Mouse (Mus musculus) heart, embryonic 12.5 days (tissue): ENCODE measurements at regions not wholly inside any gene's neighbourhood (a gene's known extent, or its start where the extent isn't known, plus 50 kb on each side); places are given as distances from the start of the nearest gene placed in this dataset.

Source experiments
- ATAC-seq: fragments of 200-750 bp; cut with Nextera tagmentation; 2 replicates; pipeline ENCODE4 v1.8.0; 2017; ENCODE audit warnings: moderate TSS enrichment, moderate library complexity; ENCODE audit not compliant: insufficient number of reproducible peaks, low FRiP score
- H3K27ac ChIP-seq: fragments of 300-500 bp; sonication (generic); 2 replicates; pipeline ENCODE4 v1.5.1; 2016; ENCODE audit warnings: mild to moderate bottlenecking, moderate library complexity; ENCODE audit not compliant: poor library complexity, severe bottlenecking
- H3K27me3 ChIP-seq: fragments of 300-500 bp; sonication (generic); replicated peaks from 2 replicates; pipeline ENCODE4 v1.6.1; 2016; ENCODE audit warnings: mild to moderate bottlenecking, moderate library complexity
- H3K36me3 ChIP-seq: fragments of 300-500 bp; sonication (generic); 2 replicates; pipeline ENCODE4 v1.6.1; 2016; ENCODE audit warnings: mild to moderate bottlenecking, moderate library complexity
- H3K4me1 ChIP-seq: fragments of 300-500 bp; sonication (generic); replicated peaks from 2 replicates; pipeline ENCODE4 v1.6.1; 2016; ENCODE audit warnings: mild to moderate bottlenecking
- H3K4me2 ChIP-seq: fragments of 300-500 bp; sonication (generic); 2 replicates; pipeline ENCODE4 v1.6.1; 2016; ENCODE audit warnings: mild to moderate bottlenecking, moderate library complexity
- H3K4me3 ChIP-seq: fragments of 300-500 bp; sonication (generic); 2 replicates; pipeline ENCODE4 v1.5.1; 2016; ENCODE audit warnings: mild to moderate bottlenecking
- H3K9ac ChIP-seq: fragments of 300-500 bp; sonication (generic); 2 replicates; pipeline ENCODE4 v1.6.1; 2016; ENCODE audit warnings: mild to moderate bottlenecking, moderate library complexity
- H3K9me3 ChIP-seq: fragments of 300-500 bp; sonication (generic); replicated peaks from 2 replicates; pipeline ENCODE4 v1.6.1; 2016; ENCODE audit warnings: mild to moderate bottlenecking, moderate library complexity
- WGBS: fragments of 180-500 bp; shearing (Covaris S2); methylation state at CpG from one replicate; pipeline ENCODE4 v1.1.7; 2016; 5-methylcytosine and 5-hydroxymethylcytosine counted together

DNA sequence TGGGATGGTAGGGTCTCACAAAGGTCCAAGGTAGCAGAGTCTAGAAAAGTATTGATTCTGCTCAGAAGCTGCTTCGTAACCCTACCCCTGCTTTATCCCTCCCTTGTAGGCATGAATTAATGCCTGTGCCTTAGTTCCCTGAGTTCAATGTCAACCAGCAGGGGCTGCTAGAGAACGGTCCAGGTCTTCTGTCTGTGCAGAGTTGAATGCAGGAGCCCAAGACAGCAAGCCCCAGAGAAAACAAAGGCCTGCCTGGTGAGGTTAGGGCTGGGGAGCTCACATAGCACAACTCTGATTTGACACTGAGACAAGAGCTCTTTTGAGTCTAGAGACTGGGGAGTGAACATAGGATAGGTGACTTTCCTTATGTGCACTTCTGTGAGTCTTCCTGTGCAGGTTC, 56.6 kb downstream of the Olig3 start:
- Histone ChIP-seq H3K4me1 (no peaks in the 10 kb centered on the region), H3K36me3 (no peaks in the 10 kb centered on the region), H3K9me3 (no peaks in the 10 kb centered on the region), H3K27ac (no peak overlapping the region), H3K4me3 (no peak overlapping the region), H3K4me2 (no peak overlapping the region), H3K27me3 (no peaks in the 10 kb centered on the region), H3K9ac (no peak overlapping the region)
- 45% methylated on average over 2 of the region's 2 CpGs for WGBS
- ATAC-seq, result no peak

GRCm38 (mm10) chr10:19413935-19414334, 57.6 kb downstream of the Olig3 start:
- Histone ChIP-seq H3K36me3 (no peaks in the 10 kb centered on the region), H3K4me3 (no peak overlapping the region), H3K4me2 (no peak overlapping the region), H3K9me3 (no peaks in the 10 kb centered on the region), H3K27me3 (no peaks in the 10 kb centered on the region), H3K9ac (no peak overlapping the region), H3K4me1 (no peaks in the 10 kb centered on the region), H3K27ac (no peak overlapping the region)
- WGBS, result 35% methylated on average over 5 of the region's 5 CpGs
- ATAC-seq, result no peak

DNA sequence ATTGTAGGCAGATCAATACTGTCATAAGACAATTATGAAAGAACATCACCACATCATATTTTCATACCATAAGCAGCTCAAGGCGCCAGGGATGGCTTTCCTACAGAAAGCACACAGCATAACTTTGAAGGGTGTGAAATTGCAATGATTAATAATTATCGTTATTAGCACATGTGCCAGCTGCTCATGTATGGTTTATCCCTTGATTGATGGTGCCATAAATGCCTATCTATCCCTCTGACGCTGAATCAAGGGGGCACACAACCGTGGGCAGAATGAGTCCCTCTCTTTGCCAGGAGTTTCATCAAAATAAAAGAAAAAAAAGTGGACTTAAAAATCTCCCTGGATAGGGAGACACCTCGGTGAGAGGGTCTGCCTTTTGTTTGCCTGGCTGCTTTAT, 58.5 kb downstream of the Olig3 start:
- WGBS, result 57% methylated on average over 5 of the region's 5 CpGs
- H3K4me2 ChIP-seq, result no peak overlapping the region
- no peak for ATAC-seq
- no peak overlapping the region for H3K27ac ChIP-seq
- H3K4me1 ChIP-seq, result no peaks in the 10 kb centered on the region
- no peak overlapping the region for H3K4me3 ChIP-seq
- H3K9me3 ChIP-seq, result no peaks in the 10 kb centered on the region; the same call in 1 of the 2 replicates
- H3K9ac ChIP-seq, result no peak overlapping the region
- H3K27me3 ChIP-seq, result no peaks in the 10 kb centered on the region
- no peaks in the 10 kb centered on the region for H3K36me3 ChIP-seq

- H3K9me3 ChIP-seq, result no peaks in the 10 kb centered on the region; the same call in 1 of the 2 replicates
- no peak overlapping the region for H3K4me3 ChIP-seq
- no peaks in the 10 kb centered on the region for H3K4me1 ChIP-seq
- ATAC-seq, result no peak
- H3K27ac ChIP-seq, result no peak overlapping the region
- WGBS, result 69% methylated on average over 1 of the region's 1 CpGs
- H3K36me3 ChIP-seq, result no peaks in the 10 kb centered on the region
- H3K27me3 ChIP-seq, result no peaks in the 10 kb centered on the region
- no peak overlapping the region for H3K9ac ChIP-seq
- no peak overlapping the region for H3K4me2 ChIP-seq
Observed at GRCm38 (mm10) chr10:19424030-19424429, 67.7 kb downstream of the Olig3 start.

- 80% methylated on average over 3 of the region's 3 CpGs for WGBS
- ATAC-seq, result no peak
Observed at GRCm38 (mm10) chr10:19424961-19425360, 68.6 kb downstream of the Olig3 start.

DNA sequence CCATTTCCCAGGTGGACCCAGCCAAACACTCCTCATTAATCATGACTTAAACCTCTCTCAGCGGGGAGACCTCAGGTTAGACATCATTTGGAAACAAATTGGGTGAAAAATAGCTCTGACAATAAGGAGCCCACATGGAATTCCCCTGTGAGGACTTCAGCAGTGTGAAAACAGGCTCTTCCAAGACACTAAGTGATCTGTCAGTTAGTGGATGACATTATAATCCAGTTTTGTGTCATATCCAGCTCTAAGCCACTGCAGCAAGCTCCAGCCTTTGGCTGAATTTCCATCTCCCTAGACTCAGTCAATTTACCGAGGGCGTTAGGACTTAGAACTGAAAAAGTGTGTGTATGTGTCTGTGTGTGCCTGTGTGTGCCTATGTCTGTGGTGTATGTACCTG, 70.5 kb downstream of the Olig3 start:
- Histone ChIP-seq H3K27me3 (no peaks in the 10 kb centered on the region), H3K9me3 (no peaks in the 10 kb centered on the region), H3K4me1 (no peaks in the 10 kb centered on the region), H3K4me3 (no peak overlapping the region), H3K36me3 (no peaks in the 10 kb centered on the region), H3K9ac (no peak overlapping the region), H3K4me2 (no peak overlapping the region), H3K27ac (no peak overlapping the region)
- 88% methylated on average over 3 of the region's 3 CpGs for WGBS
- no peak for ATAC-seq

More at GRCm38 (mm10) chr10:19424961-19425360, 68.6 kb downstream of the Olig3 start:
- Histone ChIP-seq H3K4me3 (no peak overlapping the region), H3K36me3 (no peaks in the 10 kb centered on the region), H3K4me1 (no peaks in the 10 kb centered on the region), H3K4me2 (no peak overlapping the region), H3K27ac (no peak overlapping the region), H3K9me3 (no peaks in the 10 kb centered on the region), H3K27me3 (no peaks in the 10 kb centered on the region), H3K9ac (no peak overlapping the region)

DNA sequence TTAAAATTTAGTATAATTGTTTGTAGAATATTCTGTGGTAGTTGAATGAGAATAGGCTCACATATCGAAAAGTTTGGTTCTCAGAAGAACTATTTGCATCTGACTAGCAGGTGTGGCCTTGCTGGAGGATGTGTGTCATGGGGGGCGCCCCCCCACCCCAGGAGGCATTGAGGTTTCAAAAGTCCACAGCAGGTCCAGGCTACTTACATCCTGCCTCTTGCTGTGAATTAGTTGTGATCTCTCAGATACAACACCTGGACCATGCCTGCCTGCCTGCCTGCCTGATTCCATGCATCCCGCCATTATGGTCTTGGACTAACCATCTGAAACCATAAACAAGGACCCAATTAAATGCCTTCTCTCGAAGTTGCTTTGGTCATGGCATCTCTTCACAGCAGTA, 76.2 kb downstream of the Olig3 start:
- Histone ChIP-seq H3K36me3 (no peaks in the 10 kb centered on the region), H3K9ac (no peak overlapping the region), H3K4me3 (no peak overlapping the region), H3K9me3 (no peaks in the 10 kb centered on the region), H3K27me3 (no peaks in the 10 kb centered on the region), H3K4me1 (no peaks in the 10 kb centered on the region), H3K27ac (no peak overlapping the region), H3K4me2 (no peak overlapping the region)
- 73% methylated on average over 4 of the region's 4 CpGs for WGBS
- no peak for ATAC-seq

GRCm38 (mm10) chr10:19434661-19435060, 78.3 kb downstream of the Olig3 start:
- no peaks in the 10 kb centered on the region for H3K36me3 ChIP-seq

GRCm38 (mm10) chr10:19441807-19442206, 85.5 kb downstream of the Olig3 start:
- Histone ChIP-seq H3K4me1 (no peaks in the 10 kb centered on the region), H3K36me3 (no peaks in the 10 kb centered on the region), H3K9ac (no peak overlapping the region), H3K9me3 (no peaks in the 10 kb centered on the region), H3K4me3 (no peak overlapping the region), H3K27ac (no peak overlapping the region), H3K4me2 (no peak overlapping the region), H3K27me3 (no peaks in the 10 kb centered on the region)
- 61% methylated on average over 12 of the region's 12 CpGs for WGBS
- ATAC-seq, result no peak

More at GRCm38 (mm10) chr10:19434661-19435060, 78.3 kb downstream of the Olig3 start:
- no peak overlapping the region for H3K27ac ChIP-seq
- H3K4me3 ChIP-seq, result no peak overlapping the region
- no peaks in the 10 kb centered on the region for H3K27me3 ChIP-seq
- 77% methylated on average over 6 of the region's 6 CpGs for WGBS
- H3K4me2 ChIP-seq, result no peak overlapping the region
- H3K4me1 ChIP-seq, result no peaks in the 10 kb centered on the region
- no peak for ATAC-seq
- no peak overlapping the region for H3K9ac ChIP-seq
- H3K9me3 ChIP-seq, result no peaks in the 10 kb centered on the region

- no peak overlapping the region for H3K4me2 ChIP-seq
- no peak for ATAC-seq
- H3K27me3 ChIP-seq, result no peaks in the 10 kb centered on the region
- H3K4me3 ChIP-seq, result no peak overlapping the region
- H3K27ac ChIP-seq, result no peak overlapping the region
- 64% methylated on average over 8 of the region's 8 CpGs for WGBS
- H3K36me3 ChIP-seq, result no peaks in the 10 kb centered on the region
- no peaks in the 10 kb centered on the region for H3K9me3 ChIP-seq
- H3K9ac ChIP-seq, result no peak overlapping the region
- H3K4me1 ChIP-seq, result no peaks in the 10 kb centered on the region
Observed at GRCm38 (mm10) chr10:19443516-19443915, 87.2 kb downstream of the Olig3 start.

- no peak overlapping the region for H3K9ac ChIP-seq
- no peak overlapping the region for H3K27ac ChIP-seq
- H3K4me3 ChIP-seq, result no peak overlapping the region
- 69% methylated on average over 12 of the region's 12 CpGs for WGBS
- no peaks in the 10 kb centered on the region for H3K9me3 ChIP-seq
- no peak for ATAC-seq
- H3K4me2 ChIP-seq, result no peak overlapping the region
- H3K36me3 ChIP-seq, result no peaks in the 10 kb centered on the region
- no peaks in the 10 kb centered on the region for H3K4me1 ChIP-seq
- no peaks in the 10 kb centered on the region for H3K27me3 ChIP-seq
Observed at GRCm38 (mm10) chr10:19448838-19449559, 92.7 kb downstream of the Olig3 start.

GRCm38 (mm10) chr10:19459053-19459452, 102.7 kb downstream of the Olig3 start:
- Histone ChIP-seq H3K4me3 (no peak overlapping the region), H3K27ac (no peak overlapping the region), H3K4me2 (no peak overlapping the region), H3K4me1 (no peaks in the 10 kb centered on the region), H3K27me3 (0 out of 2 replicates have a peak, but pooled peaks cover 3% of the 10 kb centered on the region), H3K9me3 (no peaks in the 10 kb centered on the region), H3K9ac (no peak overlapping the region), H3K36me3 (no peaks in the 10 kb centered on the region)
- 77% methylated on average over 11 of the region's 11 CpGs for WGBS
- no peak for ATAC-seq
